Mouse (Mus musculus) heart, embryonic 14.5 days (tissue): ENCODE results near the gene Gal3st2c. TPM values are rescaled to one million over a fixed set of nuclear protein-coding genes. Genes with fewer than 3 reads are reported as not detected.
"Not testable (repeated sequence)": the region's sequence is repeated elsewhere in the genome, so short reads cannot be mapped to it uniquely, and the experiment has no call there.

Experiments used
- ATAC-seq: fragments of 200-750 bp; cut with Nextera tagmentation; 2 replicates; pipeline ENCODE4 v1.8.0; 2017; ENCODE audit warnings: low read depth, moderate TSS enrichment; ENCODE audit not compliant: insufficient number of reproducible peaks, insufficient read depth, low FRiP score
- H3K27ac ChIP-seq, 2 experiments: fragments of 200-500 bp in 1 of 2; fragments of 300-500 bp in 1 of 2; sonication (generic) in 1 of 2; replicated peaks in 1 of 2; 2 replicates each; pipeline ENCODE4 v1.5.1; 2012 to 2014; ENCODE audit warnings: low read depth in 2 of 2, low read length in 2 of 2, control low read depth in 1 of 2, mild to moderate bottlenecking in 1 of 2, mixed read lengths in 1 of 2; ENCODE audit not compliant: control insufficient read depth in 1 of 2, insufficient read depth in 1 of 2
- H3K27me3 ChIP-seq: fragments of 300-500 bp; sonication (generic); 2 replicates; pipeline ENCODE4 v1.6.1; 2014; ENCODE audit warnings: mild to moderate bottlenecking, low read length, control low read depth; ENCODE audit not compliant: control insufficient read depth, insufficient read depth
- H3K36me3 ChIP-seq: fragments of 300-500 bp; sonication (generic); 2 replicates; pipeline ENCODE4 v1.6.1; 2014; ENCODE audit warnings: mild to moderate bottlenecking, control low read depth, low read length, mixed read lengths; ENCODE audit not compliant: control insufficient read depth, insufficient read depth
- H3K4me1 ChIP-seq, 2 experiments: fragments of 200-500 bp in 1 of 2; fragments of 300-500 bp in 1 of 2; sonication (generic) in 1 of 2; 2 replicates each; pipeline ENCODE4 v1.6.1; 2012 to 2014; ENCODE audit warnings: low read length in 2 of 2, control low read depth in 1 of 2, mixed read lengths in 1 of 2; ENCODE audit not compliant: control insufficient read depth in 2 of 2, insufficient read depth in 2 of 2
- H3K4me2 ChIP-seq: fragments of 300-500 bp; sonication (generic); 2 replicates; pipeline ENCODE4 v1.6.1; 2014; ENCODE audit warnings: mild to moderate bottlenecking, low read length
- H3K4me3 ChIP-seq, 2 experiments: fragments of 200-500 bp in 1 of 2; fragments of 300-500 bp in 1 of 2; sonication (generic) in 1 of 2; 2 replicates each; pipeline ENCODE4 v1.5.1; 2012 to 2014; ENCODE audit warnings: low read length in 2 of 2, mild to moderate bottlenecking in 2 of 2, control low read depth in 1 of 2, low read depth in 1 of 2, moderate library complexity in 1 of 2; ENCODE audit not compliant: control insufficient read depth in 1 of 2, insufficient read depth in 1 of 2
- H3K9ac ChIP-seq: fragments of 300-500 bp; sonication (generic); 2 replicates; pipeline ENCODE4 v1.6.1; 2014; ENCODE audit warnings: mild to moderate bottlenecking, low read length
- H3K9me3 ChIP-seq: fragments of 300-500 bp; sonication (generic); 2 replicates; pipeline ENCODE4 v1.6.1; 2016; ENCODE audit warnings: low read length, control low read depth; ENCODE audit not compliant: control insufficient read depth
- WGBS: fragments of 180-500 bp; shearing (Covaris S2); extraction: QIAGEN DNeasy Blood & Tissue Kit; methylation state at CpG from one replicate; pipeline ENCODE4 v1.1.7; 2014; 5-methylcytosine and 5-hydroxymethylcytosine counted together
- polyA plus RNA-seq: library from polyadenylated mRNA; unstranded; fragments of >200 nt; fragmentation: Nextera tagmentation; extraction: Ambion mirVana; gene quantifications from 2 replicates; pipeline ENCODE4 v1.2.1, GENCODE M21; 2014

Gal3st2c gene
- polyA plus RNA-seq, 1 experiment from 2014 or later = 0.04 TPM

DNA sequence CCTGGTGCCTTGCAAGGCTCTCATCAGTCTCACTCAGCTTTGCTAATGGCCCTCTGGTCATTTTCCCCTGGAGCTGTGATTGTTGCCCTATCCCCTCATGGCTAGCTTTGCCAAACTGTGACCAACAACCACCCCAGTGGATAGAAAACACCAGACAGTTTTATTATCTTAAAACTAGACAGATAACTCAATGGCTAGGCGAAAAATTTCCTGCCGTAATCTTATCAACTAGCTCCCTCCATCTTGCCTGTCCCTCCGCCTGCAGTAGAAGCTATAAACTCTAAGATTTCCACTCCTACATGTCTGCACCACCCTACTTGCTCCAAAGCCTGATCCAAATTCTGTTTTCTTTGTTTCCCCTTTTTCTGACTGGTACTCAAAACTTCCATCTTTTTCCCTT is 4.1 kb upstream of the Gal3st2c start:
- Histone ChIP-seq H3K9me3 (no peaks in the 10 kb centered on the region), H3K27ac (no peak overlapping the region), H3K4me2 (no peak overlapping the region), H3K36me3 (no peaks in the 10 kb centered on the region), H3K27me3 (no peaks in the 10 kb centered on the region), H3K4me3 (no peak overlapping the region), H3K4me1 (no peaks in the 10 kb centered on the region), H3K9ac (no peak overlapping the region)
- ATAC-seq = no peak
- 34% methylated on average over 3 of the region's 3 CpGs for whole genome bisulfite sequencing

- Histone ChIP-seq H3K27ac (no peak overlapping the region), H3K4me3 (no peak overlapping the region)
These were observed 1.5 kb upstream of the Gal3st2c start for GRCm38 (mm10) chr1:93988786-93989185.

GRCm38 (mm10) chr1:93991068-93991467 is 759 bp downstream of the Gal3st2c start:
- H3K9me3 ChIP-seq, H3K27me3 ChIP-seq, ATAC-seq, H3K9ac ChIP-seq, H3K27ac ChIP-seq, H3K4me2 ChIP-seq, H3K36me3 ChIP-seq, H3K4me3 ChIP-seq, H3K4me1 ChIP-seq: not testable (repeated sequence)
- WGBS = 66% methylated on average over 2 of the region's 2 CpGs

More at GRCm38 (mm10) chr1:93988786-93989185, 1.5 kb upstream of the Gal3st2c start:
- Histone ChIP-seq H3K4me1 (no peaks in the 10 kb centered on the region), H3K36me3 (no peaks in the 10 kb centered on the region), H3K9me3 (no peaks in the 10 kb centered on the region), H3K4me2 (no peak overlapping the region), H3K27me3 (no peaks in the 10 kb centered on the region), H3K9ac (no peak overlapping the region)
- no peak for ATAC-seq
- WGBS = 42% methylated on average over 3 of the region's 3 CpGs

GRCm38 (mm10) chr1:93991491-93991890 is 1.2 kb downstream of the Gal3st2c start:
- not testable (repeated sequence) for H3K4me1 ChIP-seq, H3K9me3 ChIP-seq, H3K4me3 ChIP-seq, H3K9ac ChIP-seq, H3K27me3 ChIP-seq, H3K27ac ChIP-seq, H3K36me3 ChIP-seq, ATAC-seq, H3K4me2 ChIP-seq
- 71% methylated on average over 3 of the region's 3 CpGs for WGBS

GRCm38 (mm10) chr1:94001023-94001422 is 10.7 kb downstream of the Gal3st2c start:
- Histone ChIP-seq H3K27me3 (no peaks in the 10 kb centered on the region), H3K9ac (no peak overlapping the region), H3K4me2 (no peak overlapping the region), H3K27ac (no peak overlapping the region), H3K9me3 (no peaks in the 10 kb centered on the region), H3K36me3 (no peaks in the 10 kb centered on the region), H3K4me3 (no peak overlapping the region), H3K4me1 (no peaks in the 10 kb centered on the region)
- ATAC-seq = no peak
- WGBS = 58% methylated on average over 2 of the region's 2 CpGs

- not testable (repeated sequence) for H3K27me3 ChIP-seq, H3K9ac ChIP-seq, H3K4me2 ChIP-seq, H3K9me3 ChIP-seq, H3K36me3 ChIP-seq, H3K4me3 ChIP-seq, H3K27ac ChIP-seq, ATAC-seq, H3K4me1 ChIP-seq
- 55% methylated on average over 2 of the region's 2 CpGs for WGBS
These were observed 15.7 kb downstream of the Gal3st2c start for GRCm38 (mm10) chr1:94005954-94006506.

GRCm38 (mm10) chr1:94008826-94009225 is 18.5 kb downstream of the Gal3st2c start:
- H3K9ac ChIP-seq, H3K4me3 ChIP-seq, H3K4me1 ChIP-seq, H3K36me3 ChIP-seq, H3K9me3 ChIP-seq, ATAC-seq, H3K4me2 ChIP-seq, H3K27ac ChIP-seq, H3K27me3 ChIP-seq: not testable (repeated sequence)
- 85% methylated on average over 12 of the region's 19 CpGs for WGBS

GRCm38 (mm10) chr1:94011643-94012042 is 21.3 kb downstream of the Gal3st2c start:
- Histone ChIP-seq H3K9me3 (no peaks in the 10 kb centered on the region), H3K27ac (no peak overlapping the region), H3K4me3 (no peak overlapping the region), H3K4me2 (no peak overlapping the region), H3K9ac (no peak overlapping the region), H3K36me3 (no peaks in the 10 kb centered on the region), H3K27me3 (no peaks in the 10 kb centered on the region), H3K4me1 (no peaks in the 10 kb centered on the region)
- no peak for ATAC-seq
- 60% methylated on average over 3 of the region's 3 CpGs for WGBS
